Mouse (Mus musculus): Measurements from ENCODE around the gene Zfp810. TPM values are rescaled to one million over a fixed set of nuclear protein-coding genes. Genes with fewer than 3 reads are reported as not detected.

Zfp810 gene
- polyA plus RNA-seq, 1 experiment from 2014 or later = 17.7 TPM

DNA sequence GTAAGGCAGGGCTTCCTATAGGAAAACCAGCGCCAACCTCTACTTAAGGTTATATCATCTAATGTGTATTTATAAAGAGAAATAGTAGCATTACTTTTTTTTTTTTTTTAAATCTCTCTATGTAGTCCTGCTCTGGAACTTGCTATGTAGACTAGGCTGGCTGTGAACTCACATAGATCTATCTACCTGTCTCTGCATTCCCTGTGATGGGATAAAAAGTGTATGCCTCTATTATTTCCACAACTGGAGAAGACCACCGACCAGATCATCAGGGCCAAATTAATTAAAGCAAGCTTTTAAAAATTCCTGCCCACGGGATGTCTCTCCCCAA is 47.4 kb downstream of the Zfp810 start:
- DNase-seq (ENCODE audit: low spot score) = no peak

- DNase-seq (ENCODE audit: low spot score) = peak; percentile 85
Measured at GRCm38 (mm10) chr9:22259184-22260091, 48.0 kb downstream of the Zfp810 start, which contains the start of gene Zfp599. Gene Zfp599, minus strand, starts transcription at chr9:22259895.

- no peak for DNase-seq (ENCODE audit: low spot score)
Measured at GRCm38 (mm10) chr9:22258784-22259183, 48.7 kb downstream of the Zfp810 start.

DNA sequence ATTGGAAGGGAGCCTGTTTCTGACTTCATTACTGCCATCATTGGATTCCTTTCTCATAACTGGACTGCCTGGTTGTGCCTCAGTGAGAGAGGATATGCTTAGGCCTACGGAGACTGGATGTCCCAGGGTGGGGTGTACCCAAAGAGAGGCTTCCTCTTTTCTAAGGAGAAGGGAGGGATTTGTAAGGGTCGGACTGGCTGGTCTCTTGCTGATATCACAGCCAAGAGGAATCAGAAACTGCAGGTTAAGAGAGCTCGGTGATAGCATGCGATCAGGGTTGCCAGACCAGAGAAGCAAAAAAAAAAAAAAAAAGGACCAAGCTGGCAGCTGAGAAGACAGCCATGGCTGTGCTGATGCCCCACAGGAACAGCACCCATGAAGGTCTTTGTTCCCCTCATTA is 50.9 kb downstream of the Zfp810 start:
- no peak for DNase-seq (ENCODE audit: low spot score)

DNA sequence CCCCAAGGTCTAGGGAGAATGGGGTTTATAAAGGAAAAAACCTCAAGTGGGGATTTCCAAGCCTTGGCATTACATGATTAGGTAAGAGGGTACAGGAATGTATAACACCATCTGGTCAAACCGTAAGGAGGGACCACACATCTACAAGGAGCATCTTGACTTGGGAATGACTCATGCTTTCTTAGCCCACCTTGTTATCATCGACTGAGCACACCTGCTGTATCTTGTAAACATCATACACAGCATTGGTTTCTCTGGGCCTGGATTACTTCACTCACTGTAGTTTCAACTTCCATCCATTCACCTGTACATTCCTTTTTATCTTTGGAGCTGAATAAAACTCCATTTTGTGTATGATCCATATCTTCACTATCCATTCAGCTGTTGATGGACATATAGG is 63.2 kb downstream of the Zfp810 start:
- no peak for DNase-seq (ENCODE audit: low spot score)

- no peak for DNase-seq (ENCODE audit: low spot score)
Measured at GRCm38 (mm10) chr9:22240001-22240400, 67.4 kb downstream of the Zfp810 start.

- peak; percentile 15 for DNase-seq (ENCODE audit: low spot score)
Measured at GRCm38 (mm10) chr9:22230556-22230955, 76.9 kb downstream of the Zfp810 start.

DNA sequence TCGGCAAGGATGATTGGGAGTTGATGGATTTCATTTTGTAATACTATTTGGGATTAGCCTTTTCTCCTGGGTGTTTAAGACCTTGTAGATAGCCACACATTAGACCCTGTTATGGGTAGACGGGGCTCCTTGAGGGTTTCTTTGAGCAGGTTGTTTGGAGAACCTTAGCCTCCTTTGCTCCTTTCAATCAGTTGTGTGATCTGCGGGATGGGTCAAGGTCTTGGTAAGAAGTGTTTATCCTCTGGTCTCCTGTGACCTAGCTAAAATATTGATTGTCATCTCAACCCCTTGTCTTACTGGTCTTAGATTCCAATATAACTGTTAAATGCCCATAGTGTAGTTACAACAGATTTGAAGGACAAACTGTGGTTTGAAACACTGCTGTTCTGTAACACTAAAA is 77.4 kb downstream of the Zfp810 start:
- DNase-seq (ENCODE audit: low spot score) = no peak

DNA sequence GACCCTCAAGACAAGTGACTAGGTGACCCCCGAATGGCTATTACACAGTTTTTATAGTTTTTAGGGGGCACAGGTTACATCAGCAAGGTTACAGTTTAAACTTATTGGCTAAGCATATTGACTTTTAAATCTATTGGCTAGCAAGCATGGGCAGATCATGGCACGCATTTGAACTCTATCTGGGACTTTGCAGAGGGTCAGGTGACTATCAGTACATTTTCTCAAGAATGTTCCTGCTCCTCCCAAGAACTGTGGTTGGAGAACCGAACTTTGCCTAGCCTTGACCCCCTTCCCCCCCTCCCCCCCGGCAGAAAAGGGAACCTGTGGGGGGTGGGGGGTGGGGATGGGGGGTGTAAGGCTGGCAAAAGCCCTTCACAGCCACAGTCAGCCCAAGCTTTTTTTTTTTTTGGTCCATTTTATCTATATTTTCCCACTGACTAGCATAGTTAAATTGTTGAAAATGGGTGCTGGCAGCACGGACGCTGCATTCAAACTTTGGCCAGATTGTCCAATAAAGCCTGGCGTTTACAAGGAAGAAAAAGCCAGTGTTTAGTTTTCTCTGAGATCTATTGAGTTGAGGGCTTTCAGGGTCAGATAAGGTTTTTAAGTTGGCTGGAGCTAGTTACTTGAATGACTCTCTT is 77.9 kb downstream of the Zfp810 start:
- DNase-seq (ENCODE audit: low spot score) = no peak

DNA sequence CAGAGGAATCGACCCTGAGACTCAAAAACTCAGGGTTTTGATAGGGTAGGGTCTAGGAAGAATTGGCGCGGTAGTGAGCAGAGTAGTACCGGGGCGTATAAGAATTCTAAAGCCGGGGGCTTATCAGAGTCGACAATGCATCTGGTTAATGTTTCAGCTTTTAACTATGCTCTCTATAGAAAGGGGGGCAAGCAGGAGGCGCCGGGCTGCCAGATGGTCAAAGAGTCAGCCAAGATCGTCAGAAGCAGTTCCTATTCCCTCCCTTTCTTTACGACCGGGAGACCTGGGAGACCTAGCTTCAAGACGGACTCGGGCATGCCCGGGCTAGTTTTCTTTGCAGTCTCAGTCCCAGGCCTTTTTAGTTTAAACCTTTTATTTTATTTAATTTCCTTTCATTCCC is 80.6 kb downstream of the Zfp810 start:
- DNase-seq (ENCODE audit: low spot score) = no peak

Other genes with a start within 250 kb of the Zfp810 start
- not detected in 2 replicates for gene Gm49318, start 236.4 kb downstream of the Zfp810 start, polyA plus RNA-seq (2015; fragmentation: Nextera tagmentation; extraction: Ambion mirVana)
- 8.0 and 9.6 TPM in 2 replicates for gene Zfp653, start 236.3 kb downstream of the Zfp810 start, polyA plus RNA-seq (2015; fragmentation: Nextera tagmentation; extraction: Ambion mirVana)
- 44.7 and 44.8 TPM in 2 replicates for gene Ecsit, start 222.2 kb downstream of the Zfp810 start, polyA plus RNA-seq (2015; fragmentation: Nextera tagmentation; extraction: Ambion mirVana)
- gene Cnn1, start 208.4 kb downstream of the Zfp810 start, polyA plus RNA-seq (2015; fragmentation: Nextera tagmentation; extraction: Ambion mirVana) = 1.4 and 2.9 TPM in 2 replicates
- gene Elof1, start 190.5 kb downstream of the Zfp810 start, polyA plus RNA-seq (2015; fragmentation: Nextera tagmentation; extraction: Ambion mirVana) = 174 and 178 TPM in 2 replicates
- 135 TPM in 2 replicates for gene Acp5, start 171.9 kb downstream of the Zfp810 start, polyA plus RNA-seq (2015; fragmentation: Nextera tagmentation; extraction: Ambion mirVana)
- 105 and 111 TPM in 2 replicates for gene Pigyl, start 150.8 kb downstream of the Zfp810 start, polyA plus RNA-seq (2015; fragmentation: Nextera tagmentation; extraction: Ambion mirVana)
- gene Zfp872, start 119.6 kb downstream of the Zfp810 start, polyA plus RNA-seq (2015; fragmentation: Nextera tagmentation; extraction: Ambion mirVana) = 0.27 and 0.61 TPM in 2 replicates
- 17.9 and 19.9 TPM in 2 replicates for gene Zfp809, start 81.9 kb downstream of the Zfp810 start, polyA plus RNA-seq (2015; fragmentation: Nextera tagmentation; extraction: Ambion mirVana)
- 7.2 and 7.8 TPM in 2 replicates for gene Zfp599, start 47.8 kb downstream of the Zfp810 start, polyA plus RNA-seq (2015; fragmentation: Nextera tagmentation; extraction: Ambion mirVana)
- gene Anln, start 81.5 kb upstream of the Zfp810 start, polyA plus RNA-seq (2015; fragmentation: Nextera tagmentation; extraction: Ambion mirVana) = 20.1 and 20.7 TPM in 2 replicates
- gene 9530077C05Rik, start 103.9 kb upstream of the Zfp810 start, polyA plus RNA-seq (2015; fragmentation: Nextera tagmentation; extraction: Ambion mirVana) = 12.3 and 16.2 TPM in 2 replicates
- gene Gm17545, start 146.6 kb upstream of the Zfp810 start, polyA plus RNA-seq (2015; fragmentation: Nextera tagmentation; extraction: Ambion mirVana) = not detected in 2 replicates
- gene Rp9, start 162.1 kb upstream of the Zfp810 start, polyA plus RNA-seq (2015; fragmentation: Nextera tagmentation; extraction: Ambion mirVana) = 126 and 150 TPM in 2 replicates
- gene Bbs9, start 168.1 kb upstream of the Zfp810 start, polyA plus RNA-seq (2015; fragmentation: Nextera tagmentation; extraction: Ambion mirVana) = 14.8 and 16.0 TPM in 2 replicates